Mouse (Mus musculus) myocyte (in vitro differentiated cells): ENCODE measurements around the gene Hsf4. TPM values are rescaled to one million over a fixed set of nuclear protein-coding genes. Genes with fewer than 3 reads are reported as not detected.
A peak's percentile ranks its signal among the peaks of the same experiment; 100 is the strongest.
"Not testable (repeated sequence)": the region's sequence is repeated elsewhere in the genome, so short reads cannot be mapped to it uniquely, and the experiment has no call there.

Source experiments
- H3K27me3 ChIP-seq: one replicate; pipeline ENCODE4 v1.6.1; 2011; ENCODE audit not compliant: control insufficient read depth, insufficient read depth, insufficient read length
- H3K36me3 ChIP-seq: one replicate; pipeline ENCODE4 v1.6.1; 2011; ENCODE audit not compliant: control insufficient read depth, insufficient read depth
- H3K4me2 ChIP-seq: one replicate; pipeline ENCODE4 v1.6.1; 2011; ENCODE audit warnings: low read depth, control low read depth
- H3K4me3 ChIP-seq: one replicate; pipeline ENCODE4 v1.5.1; 2011; ENCODE audit warnings: mild to moderate bottlenecking, control low read depth, moderate library complexity
- H3K79me2 ChIP-seq: one replicate; pipeline ENCODE4 v1.6.1; 2011; ENCODE audit not compliant: control insufficient read depth, insufficient read depth
- H3ac ChIP-seq: one replicate; pipeline ENCODE4 v1.6.1; 2011; ENCODE audit not compliant: control insufficient read depth, insufficient read length
- CEBPB ChIP-seq: IDR thresholded peaks from 2 replicates; pipeline ENCODE4 v1.6.1; 2011; ENCODE audit warnings: mild to moderate bottlenecking, moderate library complexity; ENCODE audit not compliant: poor library complexity, insufficient read depth, severe bottlenecking
- E2F4 ChIP-seq: IDR thresholded peaks from one replicate; pipeline ENCODE4 v1.6.1; 2011; ENCODE audit warnings: mild to moderate bottlenecking, control low read depth, moderate library complexity; ENCODE audit not compliant: insufficient read depth
- MAX ChIP-seq: IDR thresholded peaks from one replicate; pipeline ENCODE4 v1.6.1; 2011; ENCODE audit warnings: low read depth, mild to moderate bottlenecking, control low read depth
- MYOD1 ChIP-seq, 3 experiments: IDR thresholded peaks; one replicate each; pipeline ENCODE4 v1.6.1; 2011; ENCODE audit warnings: control low read depth in 2 of 3, low read depth in 2 of 3, mild to moderate bottlenecking in 2 of 3, moderate library complexity in 1 of 3; ENCODE audit not compliant: insufficient read length in 2 of 3, control insufficient read depth in 1 of 3
- MYOG ChIP-seq, 3 experiments: IDR thresholded peaks; one replicate each; pipeline ENCODE4 v1.6.1; 2011; ENCODE audit warnings: control low read depth in 2 of 3, low read depth in 2 of 3, mild to moderate bottlenecking in 2 of 3; ENCODE audit not compliant: insufficient read length in 2 of 3, control insufficient read depth in 1 of 3, insufficient read depth in 1 of 3
- POLR2A ChIP-seq: IDR thresholded peaks from one replicate; pipeline ENCODE4 v1.6.1; 2011; ENCODE audit warnings: low read depth, mild to moderate bottlenecking, control low read depth, moderate library complexity; ENCODE audit not compliant: insufficient read length
- POLR2AphosphoS2 ChIP-seq: IDR thresholded peaks from one replicate; pipeline ENCODE4 v1.6.1; 2011; ENCODE audit warnings: low read depth, control low read depth; ENCODE audit not compliant: insufficient read length
- REST ChIP-seq: IDR thresholded peaks from one replicate; pipeline ENCODE4 v1.6.1; 2011; ENCODE audit warnings: mild to moderate bottlenecking, control low read depth, moderate library complexity; ENCODE audit not compliant: insufficient read depth, insufficient read length
- SRF ChIP-seq: IDR thresholded peaks from one replicate; pipeline ENCODE4 v1.6.1; 2011; ENCODE audit warnings: low read depth; ENCODE audit not compliant: control insufficient read depth, insufficient read length
- TCF12 ChIP-seq: IDR thresholded peaks from one replicate; pipeline ENCODE4 v1.6.1; 2011; ENCODE audit warnings: mild to moderate bottlenecking, control low read depth; ENCODE audit not compliant: poor library complexity, insufficient read depth, severe bottlenecking
- TCF3 ChIP-seq: IDR thresholded peaks from one replicate; pipeline ENCODE4 v1.6.1; 2011; ENCODE audit warnings: low read depth, control low read depth; ENCODE audit not compliant: insufficient read length
- USF1 ChIP-seq: IDR thresholded peaks from one replicate; pipeline ENCODE4 v1.6.1; 2011; ENCODE audit warnings: low read depth, mild to moderate bottlenecking, control low read depth, moderate library complexity
- polyA plus RNA-seq: library from polyadenylated mRNA; unstranded; fragments of >200 nt; fragmentation: generic; extraction: Trizol; gene quantifications from one replicate; pipeline ENCODE4 v1.2.1, GENCODE M21; 2012; ENCODE audit warnings: missing spikeins

The Hsf4 gene
- polyA plus RNA-seq, 1 experiment: 5.8 TPM

DNA sequence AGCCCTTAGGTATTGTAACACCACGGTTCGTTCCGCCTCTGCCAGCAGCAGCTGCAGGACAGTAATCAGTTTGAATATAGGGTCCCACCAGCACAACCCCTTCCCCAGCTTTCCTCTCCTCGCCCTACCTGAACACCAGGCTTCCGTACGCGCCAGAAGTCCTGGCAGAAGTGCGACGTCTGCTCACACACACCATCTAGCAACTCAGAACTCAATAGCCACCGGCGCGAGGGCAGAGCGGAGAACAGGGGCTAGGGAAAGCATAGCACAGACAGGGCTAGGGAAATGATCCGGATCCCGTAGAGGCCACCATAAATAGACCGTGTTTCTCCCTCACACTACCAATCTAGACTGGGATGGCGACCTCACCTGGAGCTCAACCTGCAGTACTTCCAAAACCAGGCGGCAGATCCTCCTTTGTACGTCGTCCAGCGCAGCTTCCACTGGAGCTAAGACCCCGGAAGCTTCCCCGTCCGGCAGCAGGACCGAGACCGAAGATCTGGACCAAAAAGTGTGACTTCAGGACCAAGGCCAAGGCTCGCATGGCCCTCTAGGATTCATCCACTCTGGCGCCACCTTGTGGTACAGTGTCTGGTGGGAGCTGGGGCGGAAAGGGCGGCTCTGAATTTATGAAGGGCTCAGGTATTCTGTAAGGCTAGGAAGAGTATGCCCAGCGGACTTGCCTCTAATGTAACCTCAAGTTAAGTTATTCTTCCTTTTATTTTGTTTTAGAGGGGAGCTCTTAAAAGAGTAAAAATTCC is 21.1 kb downstream of the Hsf4 start:
- no peaks in the 10 kb centered on the region for H3K27me3 ChIP-seq
- peak overlapping the region; percentile 35 for H3K4me3 ChIP-seq
- TF ChIP-seq E2F4 (no peak), TCF12 (no peak), REST (peak; percentile 95), TCF3 (no peak), MAX (no peak), MYOG (IDR thresholded peaks at IDR 0.05; ENCODE audit: control insufficient read depth in 1 of 3, insufficient read depth in 1 of 3, insufficient read length in 2 of 3, low read depth in 2 of 3) (no peak), POLR2A (no peak)
- peak overlapping the region; percentile 93 for H3K4me2 ChIP-seq
- H3ac ChIP-seq: no peak overlapping the region
- H3K79me2 ChIP-seq: peaks cover 23% of the 10 kb centered on the region
- no peaks in the 10 kb centered on the region for H3K36me3 ChIP-seq

DNA sequence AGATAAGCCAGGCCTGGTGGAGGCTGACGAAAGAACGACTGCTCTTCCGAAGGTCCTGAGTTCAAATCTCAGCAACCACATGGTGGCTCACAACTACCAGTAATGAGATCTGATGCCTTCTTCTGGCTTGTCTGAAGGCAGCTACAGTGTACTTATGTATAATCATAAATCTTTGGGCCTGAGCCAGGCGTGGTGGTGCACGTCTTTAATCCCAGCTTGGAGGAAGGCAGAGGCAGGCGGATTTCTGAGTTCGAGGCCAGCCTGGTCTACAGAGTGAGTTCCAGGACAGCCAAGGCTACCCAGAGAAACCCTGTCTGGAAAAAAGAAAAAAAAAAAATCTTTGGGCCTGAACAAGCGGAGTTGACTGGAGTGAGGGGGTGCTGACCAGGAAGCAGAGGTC is 21.8 kb downstream of the Hsf4 start:
- not testable (repeated sequence) for H3K36me3 ChIP-seq, H3K4me2 ChIP-seq, H3ac ChIP-seq, H3K27me3 ChIP-seq, H3K4me3 ChIP-seq
- H3K79me2 ChIP-seq: peaks cover 18% of the 10 kb centered on the region

DNA sequence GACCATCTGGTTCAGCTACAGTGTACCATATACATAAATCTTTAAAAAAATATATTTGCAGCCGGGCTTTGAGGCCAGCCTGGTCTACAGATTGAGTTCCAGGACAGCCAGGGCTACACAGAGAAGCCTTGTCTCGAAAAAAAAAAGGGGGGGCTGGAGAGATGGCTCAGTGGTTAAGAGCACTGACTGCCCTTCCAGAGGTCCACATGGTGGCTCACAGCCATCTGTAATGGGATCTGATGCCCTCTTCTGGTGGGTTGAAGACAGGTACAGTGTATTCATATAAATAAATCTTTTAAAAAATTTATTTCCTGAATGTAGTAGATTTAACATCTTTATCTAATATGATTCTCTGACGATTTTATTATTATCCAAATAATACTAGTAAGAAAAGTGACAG is 22.2 kb downstream of the Hsf4 start:
- H3K27me3 ChIP-seq, H3ac ChIP-seq, H3K4me2 ChIP-seq, H3K36me3 ChIP-seq, H3K4me3 ChIP-seq: not testable (repeated sequence)
- H3K79me2 ChIP-seq: peaks cover 14% of the 10 kb centered on the region

GRCm38 (mm10) chr8:105292471-105292870 is 22.9 kb downstream of the Hsf4 start:
- Histone ChIP-seq H3K27me3 (no peaks in the 10 kb centered on the region), H3K4me2 (peak overlapping the region; percentile 21), H3K4me3 (no peak overlapping the region), H3K36me3 (no peaks in the 10 kb centered on the region), H3K79me2 (peaks cover 16% of the 10 kb centered on the region), H3ac (no peak overlapping the region)
- no peak for TF ChIP-seq CEBPB
- TF ChIP-seq E2F4: no peak
- TF ChIP-seq MYOD1 (IDR thresholded peaks at IDR 0.05; ENCODE audit: control insufficient read depth in 1 of 3, insufficient read length in 2 of 3, low read depth in 2 of 3): no peak
- TF ChIP-seq MAX: no peak
- TF ChIP-seq SRF: no peak
- no peak for TF ChIP-seq POLR2A
- TF ChIP-seq USF1: no peak
- TF ChIP-seq REST: no peak
- no peak for TF ChIP-seq TCF12
- no peak for TF ChIP-seq TCF3
- no peak for TF ChIP-seq POLR2AphosphoS2
- TF ChIP-seq MYOG (IDR thresholded peaks at IDR 0.05; ENCODE audit: control insufficient read depth in 1 of 3, insufficient read depth in 1 of 3, insufficient read length in 2 of 3, low read depth in 2 of 3): no peak

- no peak overlapping the region for H3K4me3 ChIP-seq
- no peaks in the 10 kb centered on the region for H3K27me3 ChIP-seq
- H3K4me2 ChIP-seq: peak overlapping the region; percentile 95
- no peak for TF ChIP-seq POLR2AphosphoS2
- TF ChIP-seq POLR2A: no peak
- TF ChIP-seq MAX: no peak
- no peak for TF ChIP-seq USF1
- no peak for TF ChIP-seq CEBPB
- no peaks in the 10 kb centered on the region for H3K36me3 ChIP-seq
- H3ac ChIP-seq: no peak overlapping the region
- H3K79me2 ChIP-seq: peaks cover 13% of the 10 kb centered on the region
Observed at GRCm38 (mm10) chr8:105293405-105293804, 23.8 kb downstream of the Hsf4 start.

- Histone ChIP-seq H3K4me3 (peak overlapping the region; percentile 93), H3ac (no peak overlapping the region), H3K27me3 (no peaks in the 10 kb centered on the region), H3K79me2 (peaks cover 23% of the 10 kb centered on the region), H3K36me3 (peaks cover 7% of the 10 kb centered on the region), H3K4me2 (peak overlapping the region; percentile 95)
- TF ChIP-seq MAX (no peak), POLR2AphosphoS2 (no peak), SRF (no peak), MYOG (IDR thresholded peaks at IDR 0.05; ENCODE audit: control insufficient read depth in 1 of 3, insufficient read depth in 1 of 3, insufficient read length in 2 of 3, low read depth in 2 of 3) (no peak), USF1 (no peak), TCF3 (no peak)
Observed at GRCm38 (mm10) chr8:105294776-105295175, 25.2 kb downstream of the Hsf4 start.
